Mouse (Mus musculus) kidney, adult 11 months (tissue): ENCODE results near the gene Mgst2.
A peak's percentile ranks its signal among the peaks of the same experiment; 100 is the strongest.

Source experiments
- DNase-seq: peaks from one replicate; pipeline ENCODE4 v3.0.0; 2022

Mgst2 gene

GRCm38 (mm10) chr3:51702701-51703286, 42.6 kb downstream of the Mgst2 start:
- DNase-seq: no peak

- DNase-seq: no peak
Observed at GRCm38 (mm10) chr3:51703478-51703877, 43.3 kb downstream of the Mgst2 start.

- DNase-seq: no peak
Observed at GRCm38 (mm10) chr3:51705220-51705619, 45.1 kb downstream of the Mgst2 start.

DNA sequence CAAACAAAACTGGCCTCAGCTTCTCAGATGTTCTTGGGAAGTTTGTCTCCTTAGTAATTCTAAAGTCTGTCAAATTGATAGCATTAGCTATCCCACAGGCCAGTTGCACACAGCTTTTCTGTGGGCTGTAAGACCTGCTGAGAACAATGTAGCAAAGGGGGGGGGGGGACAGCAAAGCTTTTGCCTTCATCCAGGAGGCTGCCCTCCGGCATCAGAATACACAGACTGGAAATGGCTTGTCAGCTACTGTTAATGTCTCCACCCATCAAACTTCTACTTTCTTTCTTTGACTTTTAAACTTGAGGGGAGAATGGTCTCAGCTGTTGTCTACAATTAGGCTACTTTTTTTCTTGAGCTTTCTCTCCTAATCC, 48.2 kb downstream of the Mgst2 start:
- no peak for DNase-seq

GRCm38 (mm10) chr3:51708746-51709411, 48.7 kb downstream of the Mgst2 start:
- DNase-seq: peak; percentile 83

GRCm38 (mm10) chr3:51712382-51712781, 52.2 kb downstream of the Mgst2 start:
- no peak for DNase-seq

GRCm38 (mm10) chr3:51713233-51713632, 53.1 kb downstream of the Mgst2 start:
- DNase-seq: no peak

GRCm38 (mm10) chr3:51714469-51714868, 54.3 kb downstream of the Mgst2 start:
- no peak for DNase-seq

DNA sequence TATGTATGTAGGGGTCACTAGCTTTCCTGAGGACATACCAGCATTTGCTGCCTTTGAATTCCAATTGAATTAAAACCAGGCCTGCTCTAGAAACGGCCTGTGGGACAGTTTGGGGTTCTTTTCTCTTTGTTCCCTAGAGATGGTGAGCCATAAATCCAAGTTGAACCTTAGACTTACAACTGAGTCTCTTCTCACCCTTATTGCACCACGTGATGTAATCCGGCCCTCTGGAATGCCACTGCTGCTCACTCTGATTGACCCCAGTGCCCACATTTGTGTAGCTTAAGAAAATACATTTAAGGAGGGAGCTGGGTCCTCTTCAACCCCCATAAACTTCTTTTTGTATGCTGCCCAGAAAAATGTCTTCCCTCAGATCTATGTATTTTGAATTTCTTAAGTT, 57.3 kb downstream of the Mgst2 start:
- no peak for DNase-seq

GRCm38 (mm10) chr3:51717909-51718308, 57.7 kb downstream of the Mgst2 start:
- DNase-seq: no peak

- DNase-seq: no peak
Observed at GRCm38 (mm10) chr3:51719373-51719772, 59.2 kb downstream of the Mgst2 start.

DNA sequence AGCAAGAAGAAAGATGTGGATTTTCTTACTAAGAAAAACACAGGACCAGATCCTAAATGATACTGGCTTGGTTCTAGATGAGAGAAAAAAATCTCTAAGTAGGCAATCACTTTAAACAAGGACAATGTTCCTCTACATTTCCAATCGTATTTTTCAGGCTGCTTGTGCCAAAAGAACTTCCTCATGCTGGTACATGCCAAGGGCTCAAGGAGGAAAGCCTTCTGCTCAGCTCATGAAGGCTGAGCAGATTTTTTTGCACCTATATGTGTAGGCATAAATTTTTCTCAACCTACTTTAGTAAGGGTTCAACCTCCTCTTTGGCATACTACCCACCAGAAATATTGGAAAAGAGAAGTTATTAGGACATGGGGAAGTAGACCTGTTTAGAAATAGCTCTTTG, 59.8 kb downstream of the Mgst2 start:
- no peak for DNase-seq

- DNase-seq: no peak
Observed at GRCm38 (mm10) chr3:51726257-51726656, 66.1 kb downstream of the Mgst2 start.

DNA sequence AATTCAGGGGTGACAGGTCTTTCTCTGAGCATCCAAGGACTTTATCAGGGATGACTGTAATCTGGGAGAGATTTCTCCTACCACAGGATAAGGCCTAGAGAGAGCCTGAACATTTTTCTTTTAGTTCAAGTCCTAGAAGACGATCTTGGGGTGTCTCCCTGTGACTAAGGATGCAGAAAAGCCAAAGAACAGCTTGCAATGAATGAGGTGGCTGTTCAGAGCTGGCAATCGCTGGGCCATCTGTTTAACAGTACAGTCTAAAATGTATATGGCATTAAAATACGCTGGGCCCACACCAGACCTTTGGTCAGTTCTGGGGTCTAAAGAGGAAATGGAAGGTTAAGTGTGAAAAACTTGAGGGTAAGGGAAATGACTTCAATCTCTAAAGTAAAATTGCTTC, 67.3 kb downstream of the Mgst2 start:
- DNase-seq: no peak

- DNase-seq: no peak
Observed at GRCm38 (mm10) chr3:51727968-51728367, 67.8 kb downstream of the Mgst2 start.

GRCm38 (mm10) chr3:51728456-51728855, 68.3 kb downstream of the Mgst2 start:
- no peak for DNase-seq

DNA sequence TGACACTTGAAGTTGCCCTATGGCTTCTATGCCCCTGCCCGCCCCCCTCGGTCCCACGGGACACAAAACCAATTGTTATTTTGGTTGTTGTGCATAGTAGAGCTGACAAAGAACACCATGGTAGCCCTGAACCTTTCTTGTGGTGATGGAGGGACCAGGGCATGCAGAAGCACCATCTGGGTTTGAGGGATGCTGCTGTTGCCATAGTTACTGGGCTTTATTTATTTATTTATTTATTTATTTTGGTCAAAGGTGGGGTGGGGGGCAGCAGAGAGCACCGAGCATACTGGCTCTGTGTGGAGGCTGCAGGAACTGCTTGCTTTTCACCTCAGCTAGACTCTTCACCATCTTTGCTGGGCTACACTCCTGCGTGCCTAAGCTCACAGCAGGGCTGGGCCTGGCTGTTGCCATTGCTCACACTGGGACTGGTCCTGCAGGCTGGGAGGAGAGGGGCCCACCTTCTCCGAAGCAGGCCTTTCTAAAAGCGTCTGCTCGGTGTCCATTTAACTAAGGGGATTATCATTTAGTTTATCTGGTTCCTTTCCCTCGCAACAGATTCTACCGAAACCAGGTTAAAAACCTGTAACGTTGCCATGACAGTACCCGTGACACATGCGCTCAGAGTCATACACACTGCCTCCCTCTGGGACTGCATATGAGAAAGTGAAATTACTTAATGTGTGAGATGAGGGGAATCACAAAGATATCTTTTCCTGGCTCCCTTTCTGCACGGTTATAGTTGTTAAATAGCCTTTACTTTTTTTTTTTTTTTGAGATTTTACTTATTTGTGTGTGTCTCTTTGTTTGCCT, 69.2 kb downstream of the Mgst2 start:
- DNase-seq: no peak

- DNase-seq: no peak
Observed at GRCm38 (mm10) chr3:51730662-51731061, 70.5 kb downstream of the Mgst2 start.

DNA sequence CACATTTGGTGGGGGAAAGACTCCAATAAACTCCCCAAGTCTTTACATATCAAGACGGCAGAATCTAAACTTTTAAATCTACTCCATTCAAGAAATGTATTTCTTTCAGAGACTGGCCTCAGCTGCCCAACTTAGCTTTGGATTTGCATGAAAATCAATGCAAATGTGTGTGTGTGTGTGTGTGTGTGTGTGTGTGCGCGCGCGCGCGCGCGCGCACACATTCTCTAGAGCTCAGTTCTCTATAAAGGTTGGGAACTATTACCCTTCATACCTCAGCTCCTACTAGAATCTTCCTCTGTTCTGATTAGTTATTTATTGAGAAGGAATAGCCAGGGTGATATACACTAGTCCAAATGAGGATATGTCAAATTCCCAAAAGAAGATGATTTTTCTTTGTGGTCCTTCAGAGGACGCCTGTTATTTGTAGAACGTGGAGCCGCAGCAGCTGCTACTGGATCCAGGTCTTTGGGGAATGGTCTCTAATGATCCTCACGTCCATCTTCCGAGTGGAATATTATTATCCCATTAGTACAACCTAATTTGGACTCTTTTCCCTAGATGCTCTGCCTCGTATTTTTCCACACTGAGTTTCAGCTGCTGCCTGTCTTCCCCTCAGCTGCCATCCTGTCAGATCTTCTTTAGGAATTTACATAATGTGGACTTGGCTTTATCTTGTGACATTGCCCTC, 71.9 kb downstream of the Mgst2 start:
- DNase-seq: no peak
